In genomic region chr6:72593914-72594313, GRCm38 (mm10) we compare ENCODE assay signal across 22 mouse cellular contexts.
"Had no signal": no experiment of that assay in that cellular context is flagged by ENCODE, and none has a peak within 500 bp of the region (broad histone marks: within the 10 kb centered on the region; RNA-seq: fewer than 3 reads in every experiment).

No protein-coding gene starts in this region.

- H3K27me3 ChIP-seq: kidney, embryonic 15.5 days; limb, embryonic 13.5 days; liver, embryonic 12.5 days; liver, embryonic 15.5 days; lung, embryonic 15.5 days; megakaryocyte, embryonic 14.5 days; midbrain, embryonic 13.5 days; neural tube, embryonic 13.5 days had no signal

- DNase-seq: kidney, adult 11 months; kidney, adult 8-10 months; kidney, postnatal 10 days; kidney, postnatal 36 days; liver; lung, adult 18-20 months; lung, postnatal 10 days; lung, postnatal 36 days; retina, postnatal 1 day; right cerebral cortex, postnatal 25 days; thymus, postnatal 25 days had no signal

- H3K36me3 ChIP-seq: limb, embryonic 10.5 days; limb, embryonic 13.5 days; liver, embryonic 15.5 days; lung, embryonic 15.5 days; midbrain, embryonic 10.5 days had no signal

- H3K9ac ChIP-seq: kidney, embryonic 15.5 days; limb, embryonic 13.5 days; liver, embryonic 12.5 days; liver, embryonic 15.5 days; lung, embryonic 15.5 days; midbrain, embryonic 13.5 days; neural tube, embryonic 13.5 days had no signal

- H3K4me3 ChIP-seq: kidney, embryonic 15.5 days; limb, embryonic 10.5 days; limb, embryonic 13.5 days; liver, embryonic 12.5 days; liver, embryonic 15.5 days; lung, embryonic 15.5 days; megakaryocyte, embryonic 14.5 days; midbrain, embryonic 10.5 days; midbrain, embryonic 13.5 days; myocyte; neural tube, embryonic 13.5 days had no signal

- H3K27ac ChIP-seq: kidney, embryonic 15.5 days; limb, embryonic 10.5 days; limb, embryonic 13.5 days; liver, embryonic 12.5 days; liver, embryonic 15.5 days; lung, embryonic 15.5 days; midbrain, embryonic 10.5 days; midbrain, embryonic 13.5 days; neural tube, embryonic 13.5 days had no signal
